ENCODE assay signal across 9 mouse cellular contexts in the genomic region with DNA sequence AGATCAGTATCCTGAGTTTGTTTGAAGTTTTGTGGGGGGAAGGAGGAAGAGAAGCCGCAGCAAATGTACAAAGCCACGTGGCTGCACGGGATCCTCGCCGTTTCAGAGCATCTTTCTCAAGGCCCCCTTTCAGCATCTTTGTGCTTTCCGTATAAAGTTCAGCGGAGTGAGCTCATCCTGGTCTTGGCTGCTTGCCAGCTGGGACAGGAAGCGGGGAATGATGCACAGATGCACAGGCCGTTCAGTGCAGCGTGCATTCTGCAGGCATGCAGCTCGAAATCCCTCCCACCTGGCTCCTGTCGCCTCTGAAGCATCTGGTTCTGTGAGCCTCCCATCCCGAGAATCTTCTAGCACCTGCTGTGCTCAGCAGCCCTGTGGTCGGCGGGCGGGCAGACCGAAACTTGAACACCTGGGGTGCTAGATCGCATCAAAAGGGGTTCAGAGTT.
DNase-seq lines count a peak whose midpoint lies in the region; ATAC-seq and TF ChIP-seq lines count a peak whose summit lies in the region.
"Had no signal": no experiment of that assay in that cellular context is flagged by ENCODE, and none has a peak within 500 bp of the region (broad histone marks: within the 10 kb centered on the region; RNA-seq: fewer than 3 reads in every experiment).

No protein-coding gene starts in this region.

- H3K27me3 ChIP-seq in G1E (ENCODE audit: insufficient read depth, low read length), result no peaks in the 10 kb centered on the region
- H3K27me3 ChIP-seq in forebrain, embryonic 16.5 days (replicated peaks; ENCODE audit: control insufficient read depth, insufficient read depth, low read length), result no peaks in the 10 kb centered on the region
- no peaks in the 10 kb centered on the region for H3K27me3 ChIP-seq in stomach, embryonic 14.5 days (ENCODE audit: control insufficient read depth, insufficient read depth, low read length)

- peaks cover 17% of the 10 kb centered on the region for H3K36me3 ChIP-seq in G1E (replicated peaks)
- no peaks in the 10 kb centered on the region for H3K36me3 ChIP-seq in forebrain, embryonic 16.5 days (ENCODE audit: control insufficient read depth, insufficient read depth)
- no peaks in the 10 kb centered on the region for H3K36me3 ChIP-seq in stomach, embryonic 14.5 days (ENCODE audit: control insufficient read depth, insufficient read depth, low read length)

- DNase-seq in G1E (ENCODE audit: low spot score), result no peak
- DNase-seq in adrenal gland, postnatal 14 days, result peak; percentile 84
- peak; percentile 49 for DNase-seq in heart, postnatal 25 days (ENCODE audit: low spot score)
- DNase-seq in layer of hippocampus, adult 8-10 months (ENCODE audit: low spot score in 2 of 2), result peak; percentile 75 to 83
- DNase-seq in lung, postnatal 36 days, result peak; percentile 73
- DNase-seq in spleen, postnatal 10 days (ENCODE audit: low spot score in 2 of 2), result no peak

- 7% methylated on average over 18 of the region's 18 CpGs for WGBS in forebrain, embryonic 16.5 days
- 12% methylated on average over 18 of the region's 18 CpGs for WGBS in stomach, embryonic 14.5 days

- H3K9ac ChIP-seq in forebrain, embryonic 16.5 days (replicated peaks; ENCODE audit: low read depth, low read length), result no peak overlapping the region
- H3K9ac ChIP-seq in stomach, embryonic 14.5 days (replicated peaks; ENCODE audit: low read depth, low read length), result no peak overlapping the region

- H3K4me3 ChIP-seq in G1E (ENCODE audit: low read depth, low read length), result peak overlapping the region; percentile 28; the same call in 1 of the 2 replicates
- H3K4me3 ChIP-seq in forebrain, embryonic 16.5 days (replicated peaks; ENCODE audit: low read length), result no peak overlapping the region
- H3K4me3 ChIP-seq in stomach, embryonic 14.5 days (ENCODE audit: low read depth, low read length), result no peak overlapping the region
- H3K4me3 ChIP-seq: erythroblast, embryonic 14.5 days had no signal

- TF ChIP-seq CTCF in G1E (IDR thresholded peaks at IDR 0.05; ENCODE audit: low read depth, low read length), result no peak

- intact Hi-C loops in heart, postnatal 25 days (cut with DNase I), result no loop called here

- no peaks in the 10 kb centered on the region for H3K9me3 ChIP-seq in G1E (replicated peaks)
- H3K9me3 ChIP-seq in forebrain, embryonic 16.5 days (ENCODE audit: control insufficient read depth, low read length), result no peaks in the 10 kb centered on the region
- no peaks in the 10 kb centered on the region for H3K9me3 ChIP-seq in stomach, embryonic 14.5 days (ENCODE audit: control insufficient read depth, low read depth, low read length)

- no peak overlapping the region for H3K27ac ChIP-seq in forebrain, embryonic 16.5 days (ENCODE audit: low read length)
- H3K27ac ChIP-seq in stomach, embryonic 14.5 days (ENCODE audit: low read length), result no peak overlapping the region

- peaks cover 92% of the 10 kb centered on the region for H3K4me1 ChIP-seq in G1E (ENCODE audit: insufficient read depth, low read depth, low read length)
- peaks cover 20% of the 10 kb centered on the region for H3K4me1 ChIP-seq in forebrain, embryonic 16.5 days (replicated peaks; ENCODE audit: control insufficient read depth, insufficient read depth, low read length)
- peaks cover 14% of the 10 kb centered on the region; the same call in 1 of the 2 replicates for H3K4me1 ChIP-seq in stomach, embryonic 14.5 days (ENCODE audit: control insufficient read depth, insufficient read depth, low read length)

- no peak for ATAC-seq in G1E (ENCODE audit: extremely low read depth, insufficient number of reproducible peaks, low FRiP score, poor library complexity, severe bottlenecking)
- peak; percentile 78 for ATAC-seq in forebrain, embryonic 16.5 days
- 0 out of 2 replicates have a peak, but pooled peaks have one; percentile 20 for ATAC-seq in stomach, embryonic 14.5 days (ENCODE audit: insufficient number of reproducible peaks, insufficient read depth, low FRiP score, low read depth)

- peak overlapping the region; percentile 19; the same call in 1 of the 2 replicates for H3K4me2 ChIP-seq in forebrain, embryonic 16.5 days (ENCODE audit: low read length)
- H3K4me2 ChIP-seq in stomach, embryonic 14.5 days (replicated peaks; ENCODE audit: low read depth, low read length), result 0 out of 2 replicates have a peak overlapping the region, but pooled peaks have one; percentile 6

Comparison
In these comparisons a context has a peak if more than half of its experiments do, and no peak if none do; other contexts are left out.
1. DNase-seq: peak in adrenal gland, postnatal 14 days (single experiment), heart, postnatal 25 days (single experiment), layer of hippocampus, adult 8-10 months (2 of 2) and lung, postnatal 36 days (single experiment); none in G1E (single experiment) and spleen, postnatal 10 days (0 of 2).